Mouse (Mus musculus) limb, embryonic 11.5 days (tissue): ENCODE data around the gene Tmem221. TPM values are rescaled to one million over a fixed set of nuclear protein-coding genes. Genes with fewer than 3 reads are reported as not detected.

Experiments used
- ATAC-seq: fragments of 200-750 bp; cut with Nextera tagmentation; 2 replicates; pipeline ENCODE4 v1.8.0; 2017; ENCODE audit warnings: low read depth; ENCODE audit not compliant: insufficient number of reproducible peaks, low FRiP score, low TSS enrichment
- DNase-seq: peaks from one replicate; pipeline ENCODE4 v3.0.0-alpha.2; 2015; ENCODE audit warnings: low spot score
- H3K27ac ChIP-seq: fragments of 300-500 bp; sonication (generic); replicated peaks from 2 replicates; pipeline ENCODE4 v1.5.1; 2014; ENCODE audit warnings: low read depth, mild to moderate bottlenecking, low read length
- H3K27me3 ChIP-seq: fragments of 300-500 bp; sonication (generic); 2 replicates; pipeline ENCODE4 v1.6.1; 2014; ENCODE audit warnings: mild to moderate bottlenecking, low read length, mixed read lengths; ENCODE audit not compliant: control insufficient read depth, insufficient read depth
- H3K36me3 ChIP-seq: fragments of 300-500 bp; sonication (generic); 2 replicates; pipeline ENCODE4 v1.6.1; 2014; ENCODE audit warnings: mild to moderate bottlenecking, low read length, moderate library complexity, mixed read lengths; ENCODE audit not compliant: control insufficient read depth, insufficient read depth
- H3K4me1 ChIP-seq: fragments of 300-500 bp; sonication (generic); 2 replicates; pipeline ENCODE4 v1.6.1; 2014; ENCODE audit warnings: low read length, mixed read lengths; ENCODE audit not compliant: control insufficient read depth, insufficient read depth
- H3K4me2 ChIP-seq: fragments of 300-500 bp; sonication (generic); 2 replicates; pipeline ENCODE4 v1.6.1; 2014; ENCODE audit warnings: low read depth, mild to moderate bottlenecking, moderate library complexity; ENCODE audit not compliant: severe bottlenecking
- H3K4me3 ChIP-seq: fragments of 300-500 bp; sonication (generic); 2 replicates; pipeline ENCODE4 v1.5.1; 2014; ENCODE audit warnings: low read depth, low read length
- H3K9ac ChIP-seq: fragments of 300-500 bp; sonication (generic); 2 replicates; pipeline ENCODE4 v1.6.1; 2014; ENCODE audit warnings: mild to moderate bottlenecking, low read length
- H3K9me3 ChIP-seq: fragments of 300-500 bp; sonication (generic); 2 replicates; pipeline ENCODE4 v1.6.1; 2016; ENCODE audit warnings: low read length; ENCODE audit not compliant: control insufficient read depth
- WGBS: fragments of 180-500 bp; shearing (Covaris S2); extraction: QIAGEN DNeasy Blood & Tissue Kit; methylation state at CpG from one replicate; pipeline ENCODE4 v1.1.7; 2014; 5-methylcytosine and 5-hydroxymethylcytosine counted together
- polyA plus RNA-seq: library from polyadenylated mRNA; unstranded; fragments of >200 nt; fragmentation: Nextera tagmentation; extraction: Ambion mirVana; gene quantifications from 2 replicates; pipeline ENCODE4 v1.2.1, GENCODE M21; 2014

Tmem221 gene
- polyA plus RNA-seq, 1 experiment from 2014 or later = 0.27 TPM

DNA sequence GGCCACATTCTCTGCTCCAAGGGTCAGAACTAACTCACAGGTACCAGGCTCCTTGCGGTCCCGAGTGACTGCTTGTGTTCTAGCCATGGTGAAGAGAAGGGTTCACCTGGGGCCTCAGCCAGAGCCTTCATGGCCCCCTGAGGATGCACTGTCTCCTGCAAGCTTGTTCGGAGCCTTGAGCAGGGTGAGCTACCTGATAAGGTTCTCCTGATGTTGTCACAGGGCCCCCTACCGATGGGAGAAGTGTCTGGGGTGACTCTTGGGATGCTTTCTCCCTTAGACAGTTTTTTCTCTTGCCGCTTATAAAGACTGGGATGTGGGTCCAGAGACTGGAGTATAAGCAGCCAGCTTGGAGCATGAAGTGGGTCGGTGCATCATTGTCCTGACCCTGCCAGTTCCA is 37.7 kb upstream of the Tmem221 start:
- H3K27ac ChIP-seq = no peak overlapping the region
- DNase-seq = no peak
- WGBS = 57% methylated on average over 6 of the region's 6 CpGs
- no peaks in the 10 kb centered on the region for H3K36me3 ChIP-seq
- peaks cover 5% of the 10 kb centered on the region for H3K4me1 ChIP-seq
- no peak overlapping the region; the same call in 1 of the 2 replicates for H3K9ac ChIP-seq
- no peak overlapping the region for H3K4me2 ChIP-seq
- peaks cover 3% of the 10 kb centered on the region; the same call in 1 of the 2 replicates for H3K27me3 ChIP-seq
- no peak for ATAC-seq
- no peaks in the 10 kb centered on the region for H3K9me3 ChIP-seq
- H3K4me3 ChIP-seq = no peak overlapping the region

DNA sequence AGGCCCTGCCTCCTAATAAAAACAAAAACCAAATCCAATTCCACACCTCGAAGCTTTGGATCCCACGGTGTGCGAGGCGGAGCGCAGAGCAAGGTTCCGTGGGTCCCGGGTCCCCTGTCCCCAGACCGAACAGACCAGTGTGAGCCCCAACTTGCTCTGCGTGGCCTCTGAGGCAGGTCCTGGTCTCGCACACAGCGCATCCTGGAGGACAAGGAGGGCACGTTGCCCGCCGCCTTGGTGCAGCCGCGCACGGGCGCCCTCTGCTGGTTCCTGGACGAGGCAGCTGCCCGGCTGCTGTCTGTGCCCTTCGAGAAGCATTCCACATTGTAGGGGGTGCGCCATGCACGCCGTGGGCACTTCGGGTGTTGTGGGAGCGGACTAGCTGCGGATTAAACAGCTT is 37.2 kb upstream of the Tmem221 start:
- H3K4me3 ChIP-seq = no peak overlapping the region
- peak; percentile 23; the same call in 1 of the 2 replicates for ATAC-seq
- no peaks in the 10 kb centered on the region for H3K9me3 ChIP-seq
- no peak overlapping the region; the same call in 1 of the 2 replicates for H3K4me2 ChIP-seq
- H3K4me1 ChIP-seq = peaks cover 5% of the 10 kb centered on the region
- peak; percentile 91 for DNase-seq
- H3K27me3 ChIP-seq = no peaks in the 10 kb centered on the region
- H3K36me3 ChIP-seq = no peaks in the 10 kb centered on the region
- 10% methylated on average over 27 of the region's 27 CpGs for WGBS
- H3K27ac ChIP-seq = no peak overlapping the region
- peak overlapping the region; percentile 43 for H3K9ac ChIP-seq

GRCm38 (mm10) chr8:71594324-71594722 is 35.7 kb upstream of the Tmem221 start:
- Histone ChIP-seq H3K27ac (no peak overlapping the region), H3K9ac (no peak overlapping the region), H3K4me3 (no peak overlapping the region), H3K36me3 (no peaks in the 10 kb centered on the region), H3K4me2 (no peak overlapping the region), H3K4me1 (peaks cover 5% of the 10 kb centered on the region), H3K27me3 (no peaks in the 10 kb centered on the region), H3K9me3 (no peaks in the 10 kb centered on the region)
- ATAC-seq = no peak
- 83% methylated on average over 4 of the region's 4 CpGs for WGBS
- no peak for DNase-seq

- Histone ChIP-seq H3K9ac (no peak overlapping the region; the same call in 1 of the 2 replicates), H3K27ac (no peak overlapping the region), H3K36me3 (no peaks in the 10 kb centered on the region), H3K9me3 (no peaks in the 10 kb centered on the region), H3K4me3 (no peak overlapping the region; the same call in 1 of the 2 replicates), H3K4me1 (peaks cover 5% of the 10 kb centered on the region), H3K27me3 (no peaks in the 10 kb centered on the region), H3K4me2 (no peak overlapping the region)
- 93% methylated on average over 8 of the region's 8 CpGs for WGBS
- DNase-seq (no peak), ATAC-seq (no peak)
Measured at GRCm38 (mm10) chr8:71593556-71594323, 35.1 kb upstream of the Tmem221 start.

DNA sequence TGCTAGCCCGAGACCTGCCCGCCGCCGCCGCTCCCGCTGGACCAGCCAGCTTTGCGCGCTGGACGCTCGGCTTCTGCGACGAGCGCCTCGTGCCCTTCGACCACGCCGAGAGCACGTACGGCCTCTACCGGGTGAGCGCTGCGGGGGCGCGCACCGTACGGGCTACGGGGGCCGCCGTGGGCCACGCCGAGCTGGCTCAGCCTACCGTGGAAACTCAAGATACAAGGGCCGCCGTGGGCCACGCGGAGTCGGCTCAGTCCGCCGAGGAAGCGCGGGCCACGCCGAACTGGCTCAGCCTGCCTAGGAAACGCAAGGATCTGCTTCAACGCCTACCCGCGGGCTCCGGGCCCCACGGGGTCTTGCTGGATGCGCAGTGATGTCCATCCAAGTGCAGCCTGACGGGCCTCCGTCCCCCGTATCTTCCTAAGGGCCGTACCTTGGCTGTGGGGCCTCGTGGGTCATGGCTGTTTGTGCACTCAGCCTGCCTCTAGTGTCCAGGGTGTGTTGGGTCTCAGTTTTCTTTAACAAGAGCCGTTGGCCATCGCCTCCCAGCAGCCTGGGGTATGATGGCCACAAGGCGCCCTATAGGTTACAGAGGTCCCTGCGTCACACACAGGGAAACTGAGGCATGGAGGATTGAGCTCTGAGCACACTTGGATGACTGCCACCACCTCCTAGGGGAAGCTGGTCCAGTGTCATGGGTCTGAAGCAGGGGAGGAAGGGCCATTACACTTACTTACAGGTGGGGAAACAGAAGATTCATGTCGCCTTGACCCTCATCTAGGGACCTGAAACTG is 33.9 kb upstream of the Tmem221 start:
- H3K4me3 ChIP-seq = peak overlapping the region; percentile 92
- H3K27ac ChIP-seq = peak overlapping the region; percentile 91
- H3K9ac ChIP-seq = peak overlapping the region; percentile 96
- ATAC-seq (peak; percentile 36; the same call in 1 of the 2 replicates), DNase-seq (no peak)
- peaks cover 5% of the 10 kb centered on the region for H3K4me1 ChIP-seq
- H3K27me3 ChIP-seq = no peaks in the 10 kb centered on the region
- H3K4me2 ChIP-seq = peak overlapping the region; percentile 92
- 6% methylated on average over 60 of the region's 60 CpGs for WGBS
- H3K36me3 ChIP-seq = no peaks in the 10 kb centered on the region
- H3K9me3 ChIP-seq = no peaks in the 10 kb centered on the region

GRCm38 (mm10) chr8:71591471-71592373 is 33.1 kb upstream of the Tmem221 start, which contains the start of gene Pgls:
Pgls (plus strand) TSS chr8:71592176.
- ATAC-seq = peak; percentile 81
- Histone ChIP-seq H3K4me2 (peak within 1 kb of the TSS; percentile 92), H3K4me3 (peak within 1 kb of the TSS; percentile 92), H3K36me3 (no peaks in the 10 kb centered on the region), H3K27ac (peak within 1 kb of the TSS; percentile 91), H3K27me3 (no peaks in the 10 kb centered on the region), H3K9me3 (no peaks in the 10 kb centered on the region), H3K4me1 (peaks cover 5% of the 10 kb centered on the region), H3K9ac (peak within 1 kb of the TSS; percentile 96)
- peak; percentile 94 for DNase-seq
- WGBS = under 1% methylated on average over 68 of the region's 71 CpGs

DNA sequence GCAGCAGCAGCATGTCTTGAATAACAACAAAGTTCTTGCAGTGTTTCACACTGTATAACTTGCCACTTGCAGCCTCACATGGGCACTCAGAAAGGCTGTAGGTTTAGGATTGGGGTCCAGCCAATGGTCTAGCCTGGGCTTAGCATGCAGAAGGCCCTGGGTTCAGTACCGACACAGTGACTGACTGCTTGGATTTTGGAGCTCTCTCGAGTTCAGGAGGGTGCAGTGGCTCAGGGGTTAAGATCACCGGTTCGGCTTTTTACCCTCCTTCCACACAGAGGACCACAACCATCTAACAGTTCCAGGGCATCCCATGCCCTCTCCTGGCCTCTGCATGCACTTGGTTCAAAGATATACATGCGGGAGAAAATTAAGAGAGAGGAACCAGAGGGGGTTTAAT is 32.3 kb upstream of the Tmem221 start:
- H3K4me3 ChIP-seq = peak overlapping the region; percentile 92
- H3K27me3 ChIP-seq = no peaks in the 10 kb centered on the region
- ATAC-seq = no peak
- peak overlapping the region; percentile 96 for H3K9ac ChIP-seq
- no peak overlapping the region for H3K27ac ChIP-seq
- no peaks in the 10 kb centered on the region for H3K9me3 ChIP-seq
- WGBS = 36% methylated on average over 5 of the region's 5 CpGs
- H3K36me3 ChIP-seq = no peaks in the 10 kb centered on the region
- no peak for DNase-seq
- peak overlapping the region; percentile 92 for H3K4me2 ChIP-seq
- H3K4me1 ChIP-seq = peaks cover 5% of the 10 kb centered on the region

DNA sequence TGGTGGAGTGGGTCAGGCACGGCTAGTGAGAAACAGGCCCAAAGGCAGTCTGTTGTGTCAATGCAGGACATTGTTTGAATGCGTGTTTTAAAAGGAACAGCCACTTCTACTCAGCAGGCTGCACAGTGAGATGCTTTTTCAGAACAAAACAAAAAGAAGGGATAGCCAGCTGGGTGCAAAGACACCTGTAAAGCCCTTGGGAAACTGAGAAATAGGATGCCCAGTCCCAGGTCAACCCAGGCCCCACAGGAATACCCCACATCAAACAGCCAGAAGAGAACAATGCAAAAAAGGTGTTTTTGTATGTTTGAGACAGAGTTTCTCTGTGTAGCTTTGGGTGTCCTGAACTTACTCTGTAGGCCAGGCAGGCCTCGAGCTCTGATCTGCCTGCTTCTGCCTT is 30.1 kb upstream of the Tmem221 start:
- Histone ChIP-seq H3K9ac (no peak overlapping the region), H3K4me2 (no peak overlapping the region), H3K27ac (no peak overlapping the region), H3K4me1 (peaks cover 5% of the 10 kb centered on the region), H3K9me3 (no peaks in the 10 kb centered on the region), H3K36me3 (no peaks in the 10 kb centered on the region), H3K27me3 (no peaks in the 10 kb centered on the region), H3K4me3 (no peak overlapping the region)
- DNase-seq (no peak), ATAC-seq (no peak)
- 75% methylated on average over 3 of the region's 3 CpGs for WGBS
